Mouse (Mus musculus) intestine, embryonic 14.5 days (tissue): Measurements from ENCODE around the gene Jdp2. TPM values are rescaled to one million over a fixed set of nuclear protein-coding genes. Genes with fewer than 3 reads are reported as not detected.

Experiments used
- polyA plus RNA-seq: library from polyadenylated mRNA; unstranded; fragments of >200 nt; fragmentation: Nextera tagmentation; extraction: Ambion mirVana; gene quantifications from 2 replicates; pipeline ENCODE4 v1.2.1, GENCODE M21; 2014

The Jdp2 gene
- polyA plus RNA-seq, 1 experiment from 2014 or later = 1.0 TPM

Other genes starting within 250 kb of the Jdp2 start
- gene Tmed10, start 224.2 kb upstream of the Jdp2 start, polyA plus RNA-seq = 344 TPM in 2 replicates
- 2.7 TPM in 2 replicates for gene Fos, start 125.1 kb upstream of the Jdp2 start, polyA plus RNA-seq
- gene Batf, start 87.6 kb downstream of the Jdp2 start, polyA plus RNA-seq = 3.4 and 3.5 TPM in 2 replicates
- 1.4 and 2.0 TPM in 2 replicates for gene Flvcr2, start 147.5 kb downstream of the Jdp2 start, polyA plus RNA-seq
- 122 and 134 TPM in 2 replicates for gene Erg28, start 225.5 kb downstream of the Jdp2 start, polyA plus RNA-seq
- 13.8 and 17.7 TPM in 2 replicates for gene Ttll5, start 225.6 kb downstream of the Jdp2 start, polyA plus RNA-seq